Mouse (Mus musculus) liver, embryonic 15.5 days (tissue): ENCODE measurements around the gene Rsph14. TPM values are rescaled to one million over a fixed set of nuclear protein-coding genes. Genes with fewer than 3 reads are reported as not detected.

ENCODE experiments used
- ATAC-seq: fragments of 200-750 bp; cut with Nextera tagmentation; 2 replicates; pipeline ENCODE4 v1.8.0; 2017; ENCODE audit warnings: moderate number of reproducible peaks, mild to moderate bottlenecking, moderate library complexity; ENCODE audit not compliant: insufficient read depth
- H3K27ac ChIP-seq: fragments of 300-500 bp; sonication (generic); replicated peaks from 2 replicates; pipeline ENCODE4 v1.5.1; 2015; ENCODE audit warnings: mild to moderate bottlenecking, inconsistent platforms
- H3K27me3 ChIP-seq: fragments of 300-500 bp; sonication (generic); 2 replicates; pipeline ENCODE4 v1.6.1; 2015; ENCODE audit warnings: mild to moderate bottlenecking, inconsistent platforms
- H3K36me3 ChIP-seq: fragments of 300-500 bp; sonication (generic); replicated peaks from 2 replicates; pipeline ENCODE4 v1.6.1; 2015; ENCODE audit warnings: moderate library complexity, mild to moderate bottlenecking, inconsistent platforms
- H3K4me1 ChIP-seq: fragments of 300-500 bp; sonication (generic); replicated peaks from 2 replicates; pipeline ENCODE4 v1.6.1; 2015; ENCODE audit warnings: inconsistent platforms
- H3K4me2 ChIP-seq: fragments of 300-500 bp; sonication (generic); 2 replicates; pipeline ENCODE4 v1.6.1; 2015; ENCODE audit warnings: moderate library complexity, mild to moderate bottlenecking, inconsistent platforms
- H3K4me3 ChIP-seq: fragments of 300-500 bp; sonication (generic); replicated peaks from 2 replicates; pipeline ENCODE4 v1.5.1; 2015; ENCODE audit warnings: mild to moderate bottlenecking, inconsistent platforms
- H3K9ac ChIP-seq: fragments of 300-500 bp; sonication (generic); 2 replicates; pipeline ENCODE4 v1.6.1; 2015; ENCODE audit warnings: moderate library complexity, mild to moderate bottlenecking, inconsistent platforms
- H3K9me3 ChIP-seq: fragments of 300-500 bp; sonication (generic); replicated peaks from 2 replicates; pipeline ENCODE4 v1.6.1; 2016; ENCODE audit warnings: inconsistent platforms
- WGBS: fragments of 180-500 bp; shearing (Covaris S2); methylation state at CpG from one replicate; pipeline ENCODE4 v1.1.7; 2015; ENCODE audit warnings: mixed read lengths; ENCODE audit not compliant: insufficient replicate concordance; 5-methylcytosine and 5-hydroxymethylcytosine counted together
- polyA plus RNA-seq: library from polyadenylated mRNA; unstranded; fragments of >200 nt; fragmentation: Nextera tagmentation; extraction: Ambion mirVana; gene quantifications from 2 replicates; pipeline ENCODE4 v1.2.1, GENCODE M21; 2015

Rsph14 gene
- polyA plus RNA-seq, 1 experiment from 2014 or later, result not detected

GRCm38 (mm10) chr10:75026491-75026890 lies 5.9 kb downstream of the Rsph14 start:
- Histone ChIP-seq H3K27me3 (no peaks in the 10 kb centered on the region), H3K4me3 (no peak overlapping the region), H3K4me2 (no peak overlapping the region), H3K9ac (no peak overlapping the region), H3K27ac (no peak overlapping the region), H3K36me3 (no peaks in the 10 kb centered on the region), H3K4me1 (peaks cover 6% of the 10 kb centered on the region; the same call in 1 of the 2 replicates), H3K9me3 (no peaks in the 10 kb centered on the region)
- WGBS, result 60% methylated on average over 8 of the region's 8 CpGs
- ATAC-seq, result no peak

DNA sequence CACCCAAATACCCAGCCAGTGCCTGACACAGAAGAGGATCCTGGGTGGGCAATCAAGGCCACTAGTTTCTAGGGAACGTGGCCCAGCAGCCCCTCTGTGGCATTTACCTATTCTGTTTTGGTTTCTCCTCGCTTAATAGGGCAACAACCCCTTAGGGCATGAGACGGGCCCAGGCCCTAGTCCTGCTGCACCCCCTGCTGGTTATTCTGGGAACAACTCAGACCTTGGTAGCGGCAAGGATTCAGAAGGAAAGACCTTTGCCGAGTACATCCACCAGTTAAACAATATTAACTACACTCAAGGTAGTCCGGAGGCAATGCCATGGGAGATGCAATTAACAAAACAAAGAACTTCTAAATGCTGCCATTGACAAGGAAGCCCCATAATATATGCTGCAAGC lies 11.2 kb downstream of the Rsph14 start:
- Histone ChIP-seq H3K9ac (no peak overlapping the region), H3K4me1 (no peaks in the 10 kb centered on the region), H3K4me3 (no peak overlapping the region), H3K36me3 (no peaks in the 10 kb centered on the region), H3K27ac (no peak overlapping the region), H3K4me2 (no peak overlapping the region), H3K9me3 (no peaks in the 10 kb centered on the region), H3K27me3 (no peaks in the 10 kb centered on the region)
- WGBS, result 6% methylated on average over 6 of the region's 6 CpGs
- no peak for ATAC-seq

DNA sequence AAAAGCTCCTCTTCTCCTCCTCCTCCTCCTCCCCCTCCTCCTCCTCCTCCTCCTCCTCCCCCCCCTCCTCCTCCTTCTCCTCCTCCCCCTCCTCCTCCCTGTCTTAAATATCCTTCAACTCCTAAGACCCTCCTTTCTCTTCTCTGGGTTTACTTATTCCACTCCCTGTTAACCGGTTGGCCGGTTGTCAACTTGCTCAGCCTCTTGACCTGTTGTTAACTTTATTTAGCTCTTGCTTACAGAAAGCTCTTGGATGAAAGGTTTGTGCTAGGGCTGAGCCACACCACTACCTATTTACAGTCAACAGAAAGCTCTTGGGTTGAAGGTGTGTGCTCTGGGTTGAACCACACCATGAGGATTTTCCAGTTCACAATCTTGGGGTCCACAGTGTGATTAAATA lies 12.1 kb downstream of the Rsph14 start:
- Histone ChIP-seq H3K27ac (no peak overlapping the region), H3K9me3 (no peaks in the 10 kb centered on the region), H3K9ac (no peak overlapping the region), H3K4me2 (no peak overlapping the region), H3K27me3 (no peaks in the 10 kb centered on the region), H3K4me3 (no peak overlapping the region), H3K4me1 (no peaks in the 10 kb centered on the region), H3K36me3 (no peaks in the 10 kb centered on the region)
- WGBS, result 65% methylated on average over 2 of the region's 2 CpGs
- no peak for ATAC-seq

- Histone ChIP-seq H3K36me3 (no peaks in the 10 kb centered on the region), H3K4me1 (no peaks in the 10 kb centered on the region), H3K27ac (no peak overlapping the region), H3K4me2 (no peak overlapping the region), H3K9ac (no peak overlapping the region), H3K27me3 (no peaks in the 10 kb centered on the region), H3K4me3 (no peak overlapping the region), H3K9me3 (no peaks in the 10 kb centered on the region)
- 74% methylated on average over 4 of the region's 4 CpGs for WGBS
- ATAC-seq, result no peak
Observed at GRCm38 (mm10) chr10:75016481-75016880, 15.9 kb downstream of the Rsph14 start.

DNA sequence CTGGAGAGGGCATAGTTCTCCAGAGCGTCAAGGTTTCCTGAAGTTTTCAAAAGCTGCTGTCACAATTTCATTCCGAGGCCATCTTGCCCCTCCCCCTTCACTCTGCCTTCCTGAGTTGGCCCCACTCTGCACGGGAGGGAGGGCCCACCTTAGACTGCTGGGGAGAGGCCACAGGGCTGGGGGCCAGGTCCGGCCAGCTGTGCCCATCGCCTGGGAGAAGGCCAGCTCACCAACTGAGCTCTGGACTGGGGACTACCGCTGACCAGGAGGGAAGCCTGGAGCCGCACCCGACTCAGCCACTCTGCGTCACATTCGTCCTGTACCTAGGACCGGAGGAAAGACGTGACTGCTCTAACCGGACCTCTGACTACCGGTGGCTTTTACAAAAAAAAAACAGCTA lies 16.9 kb downstream of the Rsph14 start:
- Histone ChIP-seq H3K36me3 (no peaks in the 10 kb centered on the region), H3K27me3 (no peaks in the 10 kb centered on the region), H3K9ac (no peak overlapping the region), H3K4me3 (no peak overlapping the region), H3K4me2 (no peak overlapping the region), H3K4me1 (no peaks in the 10 kb centered on the region), H3K9me3 (no peaks in the 10 kb centered on the region), H3K27ac (no peak overlapping the region)
- ATAC-seq, result no peak
- 56% methylated on average over 14 of the region's 14 CpGs for whole genome bisulfite sequencing

DNA sequence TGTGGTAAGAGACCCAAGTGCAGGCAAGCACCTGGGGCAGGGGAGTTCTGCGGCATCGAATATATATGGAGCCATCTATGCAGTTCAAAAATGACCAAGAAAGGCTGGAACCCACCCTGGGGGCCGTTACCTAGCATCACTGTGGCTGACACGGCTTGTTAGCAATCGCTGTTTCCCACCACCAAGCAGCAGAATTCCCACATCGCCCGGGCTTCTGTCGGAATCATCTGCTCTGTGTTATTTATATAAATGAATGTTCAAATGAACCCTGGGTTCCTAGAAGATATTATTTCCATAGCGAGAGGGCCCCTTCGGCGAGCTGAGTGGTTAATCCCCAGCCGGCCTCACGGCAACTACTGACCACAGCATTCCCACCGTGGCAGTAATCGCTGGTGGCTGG lies 21.7 kb downstream of the Rsph14 start:
- Histone ChIP-seq H3K9me3 (no peaks in the 10 kb centered on the region), H3K27me3 (no peaks in the 10 kb centered on the region), H3K4me3 (no peak overlapping the region), H3K27ac (no peak overlapping the region), H3K4me1 (no peaks in the 10 kb centered on the region), H3K36me3 (no peaks in the 10 kb centered on the region), H3K9ac (no peak overlapping the region), H3K4me2 (no peak overlapping the region)
- ATAC-seq, result no peak
- 82% methylated on average over 15 of the region's 15 CpGs for WGBS

DNA sequence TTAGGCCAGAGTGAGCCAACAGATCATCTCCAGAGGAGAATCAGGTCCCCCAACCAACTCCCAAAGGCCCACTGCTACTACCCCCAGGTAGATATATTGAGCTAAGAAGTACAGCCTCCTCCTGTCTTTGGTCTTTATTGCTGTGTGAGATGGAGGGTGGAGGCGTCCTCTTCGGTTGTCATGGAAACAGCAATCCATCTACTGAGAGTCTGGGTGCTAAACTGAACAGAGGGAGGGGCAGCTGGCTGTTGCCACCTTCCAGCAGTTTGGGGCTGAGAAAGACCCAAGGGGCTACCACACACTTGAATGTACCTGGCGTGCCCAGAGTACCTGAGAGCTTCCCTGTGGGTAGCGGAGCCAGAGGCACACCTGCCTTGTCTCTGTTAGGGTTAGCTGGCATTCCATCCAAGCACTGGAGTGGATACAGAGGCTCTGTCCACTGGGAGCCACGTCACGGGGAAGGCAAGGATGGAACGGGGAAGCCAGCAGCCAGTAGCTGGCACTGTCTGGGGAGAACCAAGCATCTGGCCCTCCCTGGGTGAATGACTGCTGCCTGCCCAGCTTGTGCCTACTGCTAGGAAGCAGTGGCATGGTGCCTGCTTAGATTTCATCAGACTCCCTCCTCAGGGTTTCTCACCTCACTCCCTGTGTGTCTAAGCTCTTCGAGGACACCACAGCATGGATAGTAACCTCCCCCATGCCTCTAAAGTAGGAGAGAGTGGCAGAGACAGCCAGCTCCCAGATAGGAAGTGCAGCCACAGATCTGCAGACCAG lies 25.3 kb downstream of the Rsph14 start:
- H3K9ac ChIP-seq, result no peak overlapping the region
- no peaks in the 10 kb centered on the region for H3K9me3 ChIP-seq
- peaks cover 12% of the 10 kb centered on the region for H3K4me1 ChIP-seq
- 59% methylated on average over 8 of the region's 8 CpGs for WGBS
- no peak for ATAC-seq
- H3K36me3 ChIP-seq, result no peaks in the 10 kb centered on the region
- no peak overlapping the region for H3K27ac ChIP-seq
- no peak overlapping the region for H3K4me2 ChIP-seq
- no peaks in the 10 kb centered on the region for H3K27me3 ChIP-seq
- H3K4me3 ChIP-seq, result no peak overlapping the region

- Histone ChIP-seq H3K4me3 (no peak overlapping the region), H3K4me1 (peaks cover 12% of the 10 kb centered on the region), H3K4me2 (no peak overlapping the region), H3K9me3 (no peaks in the 10 kb centered on the region), H3K9ac (no peak overlapping the region), H3K27me3 (no peaks in the 10 kb centered on the region), H3K36me3 (no peaks in the 10 kb centered on the region), H3K27ac (no peak overlapping the region)
- ATAC-seq, result 0 out of 2 replicates have a peak, but pooled peaks have one; percentile 25
- WGBS, result 15% methylated on average over 3 of the region's 3 CpGs
Observed at GRCm38 (mm10) chr10:75004067-75004466, 28.3 kb downstream of the Rsph14 start.

- H3K36me3 ChIP-seq, result no peaks in the 10 kb centered on the region
- H3K27me3 ChIP-seq, result 0 out of 2 replicates have a peak, but pooled peaks cover 2% of the 10 kb centered on the region
- H3K27ac ChIP-seq, result no peak overlapping the region
- H3K4me2 ChIP-seq, result no peak overlapping the region
- 75% methylated on average over 8 of the region's 8 CpGs for WGBS
- no peak overlapping the region for H3K9ac ChIP-seq
- no peak for ATAC-seq
- no peaks in the 10 kb centered on the region for H3K9me3 ChIP-seq
- no peak overlapping the region for H3K4me3 ChIP-seq
- peaks cover 12% of the 10 kb centered on the region for H3K4me1 ChIP-seq
Observed at GRCm38 (mm10) chr10:75001391-75001790, 31.0 kb downstream of the Rsph14 start.

GRCm38 (mm10) chr10:74995377-74995776 lies 37.0 kb downstream of the Rsph14 start:
- 28% methylated on average over 17 of the region's 17 CpGs for WGBS
- Histone ChIP-seq H3K4me2 (no peak overlapping the region), H3K9ac (no peak overlapping the region), H3K27ac (no peak overlapping the region), H3K9me3 (no peaks in the 10 kb centered on the region), H3K4me1 (no peaks in the 10 kb centered on the region), H3K27me3 (peaks cover 22% of the 10 kb centered on the region), H3K36me3 (no peaks in the 10 kb centered on the region), H3K4me3 (no peak overlapping the region)
- no peak for ATAC-seq

DNA sequence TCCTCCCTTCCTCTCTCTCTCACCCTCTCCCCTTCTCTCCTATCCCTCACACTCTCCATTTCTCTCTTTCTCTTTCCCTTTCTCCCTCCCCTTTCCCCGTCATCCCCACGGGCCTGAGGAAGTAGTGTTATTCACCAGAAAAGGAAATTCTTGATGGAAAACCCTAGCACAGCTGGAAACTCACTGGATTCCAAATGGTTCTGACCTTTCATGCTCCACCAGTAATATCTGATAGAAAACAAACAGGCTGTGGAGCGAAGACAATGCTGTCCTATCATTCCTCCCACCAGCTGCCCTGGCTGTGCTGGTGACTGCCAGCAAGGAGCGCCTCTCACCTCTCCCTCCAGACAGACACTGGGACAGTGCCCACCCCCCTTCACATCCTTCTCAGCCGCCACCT lies 37.5 kb downstream of the Rsph14 start:
- H3K4me1 ChIP-seq, result no peaks in the 10 kb centered on the region
- H3K4me3 ChIP-seq, result no peak overlapping the region
- no peak overlapping the region for H3K27ac ChIP-seq
- H3K27me3 ChIP-seq, result peaks cover 22% of the 10 kb centered on the region
- no peaks in the 10 kb centered on the region for H3K36me3 ChIP-seq
- WGBS, result 20% methylated on average over 5 of the region's 5 CpGs
- no peak overlapping the region for H3K9ac ChIP-seq
- no peak for ATAC-seq
- no peaks in the 10 kb centered on the region for H3K9me3 ChIP-seq
- H3K4me2 ChIP-seq, result no peak overlapping the region
